Mouse (Mus musculus): ENCODE measurements around the gene Rgs8.

- TF ChIP-seq CTCF (IDR thresholded peaks at IDR 0.05; ENCODE audit: insufficient read depth, low read depth, low read length) = no peak
- no peak for TF ChIP-seq POLR2A (IDR thresholded peaks at IDR 0.05; ENCODE audit: insufficient read depth, low read depth, low read length)
Observed at GRCm38 (mm10) chr1:153711544-153712262, 58.9 kb downstream of the Rgs8 start.
